Mouse (Mus musculus) hindbrain, embryonic 11.5 days (tissue): ENCODE results near the gene Unc45b. TPM values are rescaled to one million over a fixed set of nuclear protein-coding genes. Genes with fewer than 3 reads are reported as not detected.
"Not testable (repeated sequence)": the region's sequence is repeated elsewhere in the genome, so short reads cannot be mapped to it uniquely, and the experiment has no call there.

Experiments used
- ATAC-seq: fragments of 200-750 bp; cut with Nextera tagmentation; 2 replicates; pipeline ENCODE4 v1.8.0; 2017; ENCODE audit warnings: mild to moderate bottlenecking, moderate TSS enrichment, moderate library complexity; ENCODE audit not compliant: low FRiP score
- DNase-seq: peaks from one replicate; pipeline ENCODE4 v3.0.0-alpha.2; 2015; ENCODE audit warnings: low spot score
- H3K27ac ChIP-seq: fragments of 300-500 bp; sonication (generic); 2 replicates; pipeline ENCODE4 v1.5.1; 2014; ENCODE audit warnings: mild to moderate bottlenecking, low read depth, low read length
- H3K27me3 ChIP-seq: fragments of 300-500 bp; sonication (generic); 2 replicates; pipeline ENCODE4 v1.6.1; 2014; ENCODE audit warnings: mild to moderate bottlenecking, low read length, moderate library complexity, mixed read lengths; ENCODE audit not compliant: control insufficient read depth, insufficient read depth
- H3K36me3 ChIP-seq: fragments of 300-500 bp; sonication (generic); 2 replicates; pipeline ENCODE4 v1.6.1; 2014; ENCODE audit warnings: mild to moderate bottlenecking, low read length, moderate library complexity, mixed read lengths; ENCODE audit not compliant: control insufficient read depth, insufficient read depth
- H3K4me1 ChIP-seq: fragments of 300-500 bp; sonication (generic); replicated peaks from 2 replicates; pipeline ENCODE4 v1.6.1; 2014; ENCODE audit warnings: low read length, mixed read lengths; ENCODE audit not compliant: control insufficient read depth, insufficient read depth
- H3K4me2 ChIP-seq: fragments of 300-500 bp; sonication (generic); replicated peaks from 2 replicates; pipeline ENCODE4 v1.6.1; 2014; ENCODE audit warnings: mild to moderate bottlenecking, low read depth, low read length
- H3K4me3 ChIP-seq: fragments of 300-500 bp; sonication (generic); 2 replicates; pipeline ENCODE4 v1.5.1; 2014; ENCODE audit warnings: low read depth, low read length
- H3K9ac ChIP-seq: fragments of 300-500 bp; sonication (generic); 2 replicates; pipeline ENCODE4 v1.6.1; 2014; ENCODE audit warnings: low read depth, low read length
- H3K9me3 ChIP-seq: fragments of 300-500 bp; sonication (generic); 2 replicates; pipeline ENCODE4 v1.6.1; 2016; ENCODE audit warnings: low read length; ENCODE audit not compliant: control insufficient read depth
- WGBS: fragments of 180-500 bp; shearing (Covaris S2); extraction: QIAGEN DNeasy Blood & Tissue Kit; methylation state at CpG from one replicate; pipeline ENCODE4 v1.1.7; 2014; 5-methylcytosine and 5-hydroxymethylcytosine counted together
- polyA plus RNA-seq: library from polyadenylated mRNA; unstranded; fragments of >200 nt; fragmentation: Nextera tagmentation; extraction: Ambion mirVana; gene quantifications from 2 replicates; pipeline ENCODE4 v1.2.1, GENCODE M21; 2014

The Unc45b gene
- polyA plus RNA-seq, 1 experiment from 2014 or later, result 0.45 TPM

- no peak overlapping the region for H3K4me3 ChIP-seq
- no peak overlapping the region for H3K4me2 ChIP-seq
- no peaks in the 10 kb centered on the region for H3K27me3 ChIP-seq
- no peak overlapping the region for H3K27ac ChIP-seq
- H3K9ac ChIP-seq, result no peak overlapping the region
- no peaks in the 10 kb centered on the region for H3K9me3 ChIP-seq
- 78% methylated on average over 2 of the region's 2 CpGs for WGBS
- no peaks in the 10 kb centered on the region for H3K36me3 ChIP-seq
- ATAC-seq, result no peak
- H3K4me1 ChIP-seq, result no peaks in the 10 kb centered on the region
- DNase-seq, result no peak
Observed at GRCm38 (mm10) chr11:82961743-82962142, 51.4 kb downstream of the Unc45b start.

DNA sequence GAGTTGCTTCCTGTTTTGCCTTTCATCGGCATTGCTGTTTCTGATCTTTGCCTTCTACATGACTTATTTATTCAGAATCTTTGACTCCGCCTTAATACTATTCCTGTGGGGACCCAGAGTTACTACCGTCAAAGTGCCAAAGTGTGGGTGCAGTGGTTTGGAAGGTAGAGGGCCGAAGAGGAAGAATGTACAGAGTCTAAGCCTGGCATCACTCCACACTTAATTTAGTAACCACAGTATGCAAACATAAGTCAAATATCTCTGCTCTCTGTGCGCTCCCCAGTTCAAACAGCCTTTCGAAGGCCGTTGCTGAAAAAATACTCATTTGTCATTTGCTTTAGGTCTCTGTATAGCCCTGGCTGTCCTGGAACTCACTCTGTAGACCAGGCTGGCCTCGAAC lies 51.9 kb downstream of the Unc45b start:
- ATAC-seq, result no peak
- no peaks in the 10 kb centered on the region for H3K4me1 ChIP-seq

GRCm38 (mm10) chr11:82970712-82971589 lies 60.6 kb downstream of the Unc45b start:
- no peaks in the 10 kb centered on the region for H3K36me3 ChIP-seq
- ATAC-seq, result no peak
- H3K9ac ChIP-seq, result peak overlapping the region; percentile 44; the same call in 1 of the 2 replicates
- H3K9me3 ChIP-seq, result no peaks in the 10 kb centered on the region
- H3K27me3 ChIP-seq, result no peaks in the 10 kb centered on the region
- no peaks in the 10 kb centered on the region; the same call in 1 of the 2 replicates for H3K4me1 ChIP-seq
- no peak overlapping the region for H3K27ac ChIP-seq
- DNase-seq, result peak; percentile 76
- WGBS, result 11% methylated on average over 31 of the region's 31 CpGs
- peak overlapping the region; percentile 42 for H3K4me2 ChIP-seq
- 0 out of 2 replicates have a peak overlapping the region, but pooled peaks have one; percentile 1 for H3K4me3 ChIP-seq

More for the DNA sequence above, 51.9 kb downstream of the Unc45b start:
- H3K27ac ChIP-seq, result no peak overlapping the region
- no peaks in the 10 kb centered on the region for H3K36me3 ChIP-seq
- no peaks in the 10 kb centered on the region for H3K27me3 ChIP-seq
- DNase-seq, result no peak
- no peak overlapping the region for H3K9ac ChIP-seq
- 89% methylated on average over 8 of the region's 8 CpGs for WGBS
- H3K4me2 ChIP-seq, result no peak overlapping the region
- H3K4me3 ChIP-seq, result no peak overlapping the region
- no peaks in the 10 kb centered on the region for H3K9me3 ChIP-seq

- Histone ChIP-seq H3K27me3 (no peaks in the 10 kb centered on the region), H3K4me3 (no peak overlapping the region), H3K4me2 (no peak overlapping the region), H3K9ac (peak overlapping the region; percentile 44; the same call in 1 of the 2 replicates), H3K9me3 (no peaks in the 10 kb centered on the region), H3K36me3 (no peaks in the 10 kb centered on the region), H3K27ac (no peak overlapping the region), H3K4me1 (no peaks in the 10 kb centered on the region; the same call in 1 of the 2 replicates)
- 80% methylated on average over 11 of the region's 11 CpGs for WGBS
- ATAC-seq (no peak), DNase-seq (no peak)
Observed at GRCm38 (mm10) chr11:82971590-82971974, 61.2 kb downstream of the Unc45b start.

GRCm38 (mm10) chr11:82973916-82974315 lies 63.6 kb downstream of the Unc45b start:
- Histone ChIP-seq H3K4me1 (no peaks in the 10 kb centered on the region; the same call in 1 of the 2 replicates), H3K9ac (no peak overlapping the region), H3K36me3 (no peaks in the 10 kb centered on the region), H3K9me3 (no peaks in the 10 kb centered on the region), H3K4me2 (no peak overlapping the region), H3K27me3 (no peaks in the 10 kb centered on the region), H3K4me3 (no peak overlapping the region), H3K27ac (no peak overlapping the region)
- DNase-seq (no peak), ATAC-seq (no peak)
- 53% methylated on average over 5 of the region's 5 CpGs for WGBS

DNA sequence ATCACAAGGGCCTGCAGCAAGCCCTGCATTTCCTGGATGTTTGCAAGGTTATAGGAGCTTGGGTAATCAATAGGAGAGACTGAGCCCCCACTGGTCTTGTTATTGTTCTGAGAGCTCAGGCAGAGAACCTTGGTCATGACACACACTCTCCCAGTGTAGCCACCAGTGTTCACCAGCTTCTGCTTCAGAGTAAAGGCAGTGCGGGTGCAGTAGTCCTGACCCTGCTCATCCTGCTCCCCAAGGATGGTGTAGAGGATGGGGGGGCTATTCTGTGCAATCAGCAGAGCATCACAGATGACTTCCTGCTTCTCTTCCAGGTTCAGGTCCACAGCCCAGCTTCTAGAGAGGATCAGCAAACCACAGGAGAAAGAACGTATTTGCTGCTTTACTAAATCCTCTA lies 72.1 kb downstream of the Unc45b start:
- H3K27me3 ChIP-seq, H3K9ac ChIP-seq, H3K36me3 ChIP-seq, H3K9me3 ChIP-seq, H3K4me1 ChIP-seq, H3K4me3 ChIP-seq, H3K27ac ChIP-seq, H3K4me2 ChIP-seq, DNase-seq, ATAC-seq: not testable (repeated sequence)
- WGBS, result 89% methylated on average over 2 of the region's 2 CpGs

- H3K4me1 ChIP-seq, result no peaks in the 10 kb centered on the region
- H3K27ac ChIP-seq, result no peak overlapping the region
- ATAC-seq (no peak), DNase-seq (no peak)
- no peaks in the 10 kb centered on the region for H3K27me3 ChIP-seq
- H3K36me3 ChIP-seq, result no peaks in the 10 kb centered on the region
- H3K4me2 ChIP-seq, result no peak overlapping the region
- no peaks in the 10 kb centered on the region for H3K9me3 ChIP-seq
- H3K9ac ChIP-seq, result no peak overlapping the region
- 77% methylated on average over 17 of the region's 17 CpGs for WGBS
- no peak overlapping the region for H3K4me3 ChIP-seq
Observed at GRCm38 (mm10) chr11:82983193-82983592, 72.8 kb downstream of the Unc45b start.

GRCm38 (mm10) chr11:82987621-82988020 lies 77.3 kb downstream of the Unc45b start:
- Histone ChIP-seq H3K36me3 (no peaks in the 10 kb centered on the region), H3K4me1 (no peaks in the 10 kb centered on the region; the same call in 1 of the 2 replicates), H3K9me3 (no peaks in the 10 kb centered on the region), H3K4me3 (no peak overlapping the region), H3K27me3 (peaks cover 3% of the 10 kb centered on the region; the same call in 1 of the 2 replicates), H3K27ac (no peak overlapping the region), H3K4me2 (no peak overlapping the region), H3K9ac (no peak overlapping the region)
- no peak for ATAC-seq
- no peak for DNase-seq
- 85% methylated on average over 6 of the region's 6 CpGs for WGBS

GRCm38 (mm10) chr11:82989357-82989756 lies 79.0 kb downstream of the Unc45b start:
- no peak overlapping the region for H3K27ac ChIP-seq
- H3K36me3 ChIP-seq, result no peaks in the 10 kb centered on the region
- H3K9me3 ChIP-seq, result no peaks in the 10 kb centered on the region
- H3K4me2 ChIP-seq, result no peak overlapping the region
- 32% methylated on average over 12 of the region's 12 CpGs for WGBS
- H3K9ac ChIP-seq, result no peak overlapping the region
- ATAC-seq (no peak), DNase-seq (peak; percentile 8)
- no peak overlapping the region for H3K4me3 ChIP-seq
- H3K4me1 ChIP-seq, result no peaks in the 10 kb centered on the region; the same call in 1 of the 2 replicates
- peaks cover 3% of the 10 kb centered on the region; the same call in 1 of the 2 replicates for H3K27me3 ChIP-seq
